ENCODE assay signal across 10 mouse cellular contexts in genomic region chr9:65583045-65583444, GRCm38 (mm10). TPM values are rescaled to one million over a fixed set of nuclear protein-coding genes. Genes with fewer than 3 reads are reported as not detected.
DNase-seq lines count a peak whose midpoint lies in the region; ATAC-seq and TF ChIP-seq lines count a peak whose summit lies in the region.
"Had no signal": no experiment of that assay in that cellular context is flagged by ENCODE, and none has a peak within 500 bp of the region (broad histone marks: within the 10 kb centered on the region; RNA-seq: fewer than 3 reads in every experiment).

No protein-coding gene starts in this region.

- H3K4me2 ChIP-seq in lung, embryonic 14.5 days = no peak overlapping the region
- no peak overlapping the region for H3K4me2 ChIP-seq in intestine, embryonic 16.5 days (ENCODE audit: low read depth, low read length)
- H3K4me2 ChIP-seq in liver, embryonic 16.5 days (ENCODE audit: low read depth, low read length) = no peak overlapping the region
- H3K4me2 ChIP-seq: neural tube, embryonic 13.5 days had no signal

- ATAC-seq in lung, embryonic 14.5 days (ENCODE audit: insufficient read depth) = no peak
- ATAC-seq in intestine, embryonic 16.5 days = 0 out of 2 replicates have a peak, but pooled peaks have one; percentile 14
- no peak for ATAC-seq in liver, embryonic 16.5 days (ENCODE audit: low read depth)

- WGBS in lung, embryonic 14.5 days = 25% methylated on average over 8 of the region's 8 CpGs
- WGBS in intestine, embryonic 16.5 days = 20% methylated on average over 8 of the region's 8 CpGs
- 3% methylated on average over 8 of the region's 8 CpGs for WGBS in liver, embryonic 16.5 days (ENCODE audit: insufficient replicate concordance)

- DNase-seq in lung, embryonic 14.5 days = peak; percentile 57
- no peak for DNase-seq in lung, postnatal 14 days
- DNase-seq in thymus, postnatal 10 days (ENCODE audit: low spot score in 2 of 2) = peak; percentile 37 to 49
- no peak for DNase-seq in layer of hippocampus, postnatal 10 days (ENCODE audit: low spot score in 2 of 2)
- no peak for DNase-seq in cerebellum, postnatal 36 days
- no peak for DNase-seq in gastrocnemius, adult 18-20 months (ENCODE audit: low spot score)

- H3K9me3 ChIP-seq in lung, embryonic 14.5 days (ENCODE audit: low read depth, low read length) = no peaks in the 10 kb centered on the region
- no peaks in the 10 kb centered on the region for H3K9me3 ChIP-seq in intestine, embryonic 16.5 days (ENCODE audit: control insufficient read depth, low read length)
- no peaks in the 10 kb centered on the region for H3K9me3 ChIP-seq in liver, embryonic 16.5 days (replicated peaks; ENCODE audit: control insufficient read depth, low read length)
- H3K9me3 ChIP-seq: neural tube, embryonic 13.5 days had no signal

- 0 out of 2 replicates have a peak overlapping the region, but pooled peaks have one; percentile 8 for H3K27ac ChIP-seq in lung, embryonic 14.5 days (ENCODE audit: low read depth)
- H3K27ac ChIP-seq in intestine, embryonic 16.5 days (ENCODE audit: low read length) = no peak overlapping the region
- H3K27ac ChIP-seq in liver, embryonic 16.5 days (ENCODE audit: low read length) = 0 out of 2 replicates have a peak overlapping the region, but pooled peaks have one; percentile 9
- H3K27ac ChIP-seq: neural tube, embryonic 13.5 days had no signal

- no peaks in the 10 kb centered on the region for H3K27me3 ChIP-seq in lung, embryonic 14.5 days (ENCODE audit: insufficient read depth, low read length)
- H3K27me3 ChIP-seq in intestine, embryonic 16.5 days (replicated peaks; ENCODE audit: control insufficient read depth, insufficient read depth, low read length) = no peaks in the 10 kb centered on the region
- no peaks in the 10 kb centered on the region for H3K27me3 ChIP-seq in liver, embryonic 16.5 days (ENCODE audit: control insufficient read depth, insufficient read depth, low read depth, low read length)
- H3K27me3 ChIP-seq: neural tube, embryonic 13.5 days had no signal

- H3K36me3 ChIP-seq in lung, embryonic 14.5 days (ENCODE audit: insufficient read depth) = no peaks in the 10 kb centered on the region
- no peaks in the 10 kb centered on the region for H3K36me3 ChIP-seq in intestine, embryonic 16.5 days (ENCODE audit: control insufficient read depth, insufficient read depth, low read length)
- no peaks in the 10 kb centered on the region for H3K36me3 ChIP-seq in liver, embryonic 16.5 days (ENCODE audit: control insufficient read depth, insufficient read depth)
- H3K36me3 ChIP-seq: neural tube, embryonic 13.5 days had no signal

- H3K4me1 ChIP-seq in lung, embryonic 14.5 days (ENCODE audit: insufficient read depth) = peaks cover 17% of the 10 kb centered on the region; the same call in 1 of the 2 replicates
- H3K4me1 ChIP-seq in intestine, embryonic 16.5 days (ENCODE audit: control insufficient read depth, insufficient read depth, low read length) = peaks cover 11% of the 10 kb centered on the region
- H3K4me1 ChIP-seq in liver, embryonic 16.5 days (ENCODE audit: control insufficient read depth, low read depth, low read length) = peaks cover 27% of the 10 kb centered on the region

- no peak for TF ChIP-seq CTCF in lung, embryonic 14.5 days (IDR thresholded peaks at IDR 0.05; ENCODE audit: low read depth)

- no peak overlapping the region for H3K4me3 ChIP-seq in lung, embryonic 14.5 days (ENCODE audit: low read depth, low read length)
- H3K4me3 ChIP-seq in intestine, embryonic 16.5 days (ENCODE audit: low read length) = no peak overlapping the region
- no peak overlapping the region for H3K4me3 ChIP-seq in liver, embryonic 16.5 days (ENCODE audit: low read depth, low read length)
- H3K4me3 ChIP-seq: erythroblast, embryonic 14.5 days; neural tube, embryonic 13.5 days had no signal

- H3K9ac ChIP-seq in lung, embryonic 14.5 days = no peak overlapping the region
- H3K9ac ChIP-seq in intestine, embryonic 16.5 days (ENCODE audit: low read depth, low read length) = no peak overlapping the region
- H3K9ac ChIP-seq in liver, embryonic 16.5 days (ENCODE audit: low read depth, low read length) = no peak overlapping the region
- H3K9ac ChIP-seq: neural tube, embryonic 13.5 days had no signal

RNA-seq across cellular contexts. Expression of gene Plekho2, which starts 3.2 kb away (rescaled TPM):
- polyA plus RNA-seq in lung, embryonic 14.5 days (2014; fragmentation: Nextera tagmentation; extraction: Ambion mirVana) = 20.9 and 21.8 TPM in 2 replicates
- polyA plus RNA-seq in intestine, embryonic 16.5 days (2015; fragmentation: Nextera tagmentation; extraction: Ambion mirVana) = 11.3 and 11.9 TPM in 2 replicates
- 23.1 and 24.5 TPM in 2 replicates for polyA plus RNA-seq in liver, embryonic 16.5 days (2015; fragmentation: Nextera tagmentation; extraction: Ambion mirVana)
- 1 to 10 TPM; 5.6 to 8.4 TPM for total RNA-seq in layer of hippocampus, postnatal 10 days (2021)
- total RNA-seq in gastrocnemius, adult 18-20 months (2021) = 1 to 10 TPM; 2.2 to 5.4 TPM

RNA-seq across cellular contexts. Expression of gene Pif1, which starts 3.9 kb away (rescaled TPM):
- 16.1 and 18.4 TPM in 2 replicates for polyA plus RNA-seq in lung, embryonic 14.5 days (2014; fragmentation: Nextera tagmentation; extraction: Ambion mirVana)
- polyA plus RNA-seq in intestine, embryonic 16.5 days (2015; fragmentation: Nextera tagmentation; extraction: Ambion mirVana) = 7.6 and 9.0 TPM in 2 replicates
- 9.6 and 10.9 TPM in 2 replicates for polyA plus RNA-seq in liver, embryonic 16.5 days (2015; fragmentation: Nextera tagmentation; extraction: Ambion mirVana)
- 1 to 10 TPM; 1.1 to 1.4 TPM for total RNA-seq in layer of hippocampus, postnatal 10 days (2021)
- total RNA-seq in gastrocnemius, adult 18-20 months (2021) = not detected

RNA-seq across cellular contexts. Expression of gene Rbpms2, which starts 46.4 kb away (rescaled TPM):
- polyA plus RNA-seq in lung, embryonic 14.5 days (2014; fragmentation: Nextera tagmentation; extraction: Ambion mirVana) = 20.3 and 25.3 TPM in 2 replicates
- polyA plus RNA-seq in intestine, embryonic 16.5 days (2015; fragmentation: Nextera tagmentation; extraction: Ambion mirVana) = 21.2 and 23.1 TPM in 2 replicates
- 11.9 and 14.6 TPM in 2 replicates for polyA plus RNA-seq in liver, embryonic 16.5 days (2015; fragmentation: Nextera tagmentation; extraction: Ambion mirVana)
- 1 to 10 TPM; 1.9 to 2.4 TPM for total RNA-seq in layer of hippocampus, postnatal 10 days (2021)
- total RNA-seq in gastrocnemius, adult 18-20 months (2021) = 1 to 10 TPM; 1.5 to 2.3 TPM

Comparison
In these comparisons a context has a peak if more than half of its experiments do, and no peak if none do; other contexts are left out.
1. DNase-seq: peak in lung, embryonic 14.5 days (single experiment) and thymus, postnatal 10 days (2 of 2); none in lung, postnatal 14 days (single experiment), layer of hippocampus, postnatal 10 days (0 of 2), cerebellum, postnatal 36 days (0 of 2) and gastrocnemius, adult 18-20 months (single experiment).